Mouse (Mus musculus): ENCODE results near the gene Myb.

- TF ChIP-seq POLR2A (IDR thresholded peaks at IDR 0.05; ENCODE audit: extremely low read depth, insufficient read depth, low read length) (no peak), CTCF (IDR thresholded peaks at IDR 0.05; ENCODE audit: low read depth, low read length) (no peak)
Observed at GRCm38 (mm10) chr10:21156416-21156815, 4.4 kb downstream of the Myb start.

Measured in liver, adult 2 months (tissue).